Mouse (Mus musculus): ENCODE results near the gene Lcmt2.

- TF ChIP-seq CTCF (IDR thresholded peaks at IDR 0.05; ENCODE audit: extremely low read depth, insufficient read depth, low read length), result no peak
- TF ChIP-seq POLR2A (IDR thresholded peaks at IDR 0.05; ENCODE audit: extremely low read depth, insufficient read depth, low read length), result no peak
Observed at GRCm38 (mm10) chr2:121184142-121184541, 43.7 kb upstream of the Lcmt2 start.

Measured in cortical plate, adult 2 months (tissue).